Mouse (Mus musculus) kidney, embryonic 14.5 days (tissue): ENCODE data around the gene Myo9b. TPM values are rescaled to one million over a fixed set of nuclear protein-coding genes. Genes with fewer than 3 reads are reported as not detected.

Source experiments
- ATAC-seq: fragments of 200-750 bp; cut with Nextera tagmentation; 2 replicates; pipeline ENCODE4 v1.8.0; 2017; ENCODE audit warnings: moderate number of reproducible peaks, mild to moderate bottlenecking, moderate TSS enrichment, moderate library complexity; ENCODE audit not compliant: low FRiP score, low TSS enrichment
- H3K27ac ChIP-seq: fragments of 300-500 bp; sonication (generic); 2 replicates; pipeline ENCODE4 v1.5.1; 2014; ENCODE audit warnings: low read depth, mild to moderate bottlenecking, low read length, moderate library complexity, mixed read lengths
- H3K27me3 ChIP-seq: fragments of 300-500 bp; sonication (generic); 2 replicates; pipeline ENCODE4 v1.6.1; 2014; ENCODE audit warnings: mild to moderate bottlenecking, low read length; ENCODE audit not compliant: control insufficient read depth, insufficient read depth
- H3K36me3 ChIP-seq: fragments of 300-500 bp; sonication (generic); 2 replicates; pipeline ENCODE4 v1.6.1; 2014; ENCODE audit warnings: low read length, mixed read lengths; ENCODE audit not compliant: control insufficient read depth, insufficient read depth
- H3K4me1 ChIP-seq: fragments of 300-500 bp; sonication (generic); 2 replicates; pipeline ENCODE4 v1.6.1; 2014; ENCODE audit warnings: low read length, mixed read lengths; ENCODE audit not compliant: control insufficient read depth, insufficient read depth
- H3K4me2 ChIP-seq: fragments of 300-500 bp; sonication (generic); replicated peaks from 2 replicates; pipeline ENCODE4 v1.6.1; 2014; ENCODE audit warnings: low read depth, mild to moderate bottlenecking, low read length
- H3K4me3 ChIP-seq: fragments of 300-500 bp; sonication (generic); 2 replicates; pipeline ENCODE4 v1.5.1; 2014; ENCODE audit warnings: mild to moderate bottlenecking, low read length
- H3K9ac ChIP-seq: fragments of 300-500 bp; sonication (generic); 2 replicates; pipeline ENCODE4 v1.6.1; 2014; ENCODE audit warnings: low read depth, mild to moderate bottlenecking, low read length, moderate library complexity
- H3K9me3 ChIP-seq: fragments of 300-500 bp; sonication (generic); 2 replicates; pipeline ENCODE4 v1.6.1; 2016; ENCODE audit warnings: low read length; ENCODE audit not compliant: control insufficient read depth
- WGBS: fragments of 180-500 bp; shearing (Covaris S2); extraction: QIAGEN DNeasy Blood & Tissue Kit; methylation state at CpG from one replicate; pipeline ENCODE4 v1.1.7; 2014; 5-methylcytosine and 5-hydroxymethylcytosine counted together
- polyA plus RNA-seq: library from polyadenylated mRNA; unstranded; fragments of >200 nt; fragmentation: Nextera tagmentation; extraction: Ambion mirVana; gene quantifications from 2 replicates; pipeline ENCODE4 v1.2.1, GENCODE M21; 2014

Myo9b gene
- polyA plus RNA-seq, 1 experiment from 2014 or later = 23.7 TPM

DNA sequence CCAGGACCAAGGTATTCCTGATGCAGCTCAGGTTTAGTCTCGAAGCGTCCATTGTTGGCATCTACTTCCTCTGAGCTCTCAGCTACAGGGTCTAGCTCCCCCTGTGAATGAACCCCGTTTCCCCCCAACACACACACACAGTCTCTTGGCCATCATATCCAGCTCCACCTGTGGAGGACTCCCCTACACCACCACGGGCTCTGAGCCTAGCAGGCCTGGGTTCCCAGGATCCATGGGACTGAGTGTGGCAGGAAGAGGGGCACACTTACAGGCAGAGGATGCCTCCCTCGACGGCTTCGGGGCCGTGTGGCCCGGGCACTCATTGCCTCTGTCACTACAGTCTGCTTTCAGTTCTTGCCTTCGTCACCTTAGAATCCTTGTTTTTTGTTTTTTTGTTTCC is 122.6 kb downstream of the Myo9b start:
- Histone ChIP-seq H3K27ac (peak overlapping the region; percentile 55; the same call in 1 of the 2 replicates), H3K4me1 (peaks cover 6% of the 10 kb centered on the region; the same call in 1 of the 2 replicates), H3K9ac (no peak overlapping the region), H3K4me2 (peak overlapping the region; percentile 8; the same call in 1 of the 2 replicates), H3K4me3 (peak overlapping the region; percentile 12; the same call in 1 of the 2 replicates), H3K27me3 (no peaks in the 10 kb centered on the region), H3K36me3 (peaks cover 18% of the 10 kb centered on the region), H3K9me3 (no peaks in the 10 kb centered on the region)
- 82% methylated on average over 10 of the region's 10 CpGs for WGBS
- ATAC-seq = no peak

DNA sequence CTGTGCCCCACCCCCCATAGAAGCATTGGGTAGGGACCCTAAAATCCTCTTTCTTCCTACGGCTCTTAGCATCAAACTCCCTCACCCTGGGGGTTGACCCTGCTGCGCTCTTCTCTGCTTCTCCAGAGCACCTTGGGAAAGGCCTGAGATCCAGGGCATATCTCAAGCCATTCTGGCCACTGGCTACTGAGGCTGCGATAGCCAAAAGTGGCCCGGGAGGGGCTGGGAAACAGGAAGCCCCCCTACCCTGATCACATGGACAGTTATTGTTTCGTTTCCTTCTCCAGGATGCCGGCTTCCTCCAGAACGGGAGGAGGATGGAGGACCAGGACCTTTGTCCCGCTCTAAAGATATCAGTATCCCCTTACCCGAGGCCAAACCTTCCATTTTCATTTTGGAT is 123.1 kb downstream of the Myo9b start, which contains the start of gene Ushbp1:
Ushbp1 (minus strand) TSS at position 174 of the 400 bp plus-strand sequence.
- Histone ChIP-seq H3K9me3 (no peaks in the 10 kb centered on the region), H3K4me1 (peaks cover 6% of the 10 kb centered on the region; the same call in 1 of the 2 replicates), H3K27me3 (no peaks in the 10 kb centered on the region), H3K27ac (peak within 1 kb of the TSS; percentile 55), H3K9ac (peak within 1 kb of the TSS; percentile 78; the same call in 1 of the 2 replicates), H3K36me3 (peaks cover 21% of the 10 kb centered on the region), H3K4me3 (peak within 1 kb of the TSS; percentile 77), H3K4me2 (peak within 1 kb of the TSS; percentile 43)
- WGBS = 75% methylated on average over 9 of the region's 9 CpGs
- no peak for ATAC-seq

DNA sequence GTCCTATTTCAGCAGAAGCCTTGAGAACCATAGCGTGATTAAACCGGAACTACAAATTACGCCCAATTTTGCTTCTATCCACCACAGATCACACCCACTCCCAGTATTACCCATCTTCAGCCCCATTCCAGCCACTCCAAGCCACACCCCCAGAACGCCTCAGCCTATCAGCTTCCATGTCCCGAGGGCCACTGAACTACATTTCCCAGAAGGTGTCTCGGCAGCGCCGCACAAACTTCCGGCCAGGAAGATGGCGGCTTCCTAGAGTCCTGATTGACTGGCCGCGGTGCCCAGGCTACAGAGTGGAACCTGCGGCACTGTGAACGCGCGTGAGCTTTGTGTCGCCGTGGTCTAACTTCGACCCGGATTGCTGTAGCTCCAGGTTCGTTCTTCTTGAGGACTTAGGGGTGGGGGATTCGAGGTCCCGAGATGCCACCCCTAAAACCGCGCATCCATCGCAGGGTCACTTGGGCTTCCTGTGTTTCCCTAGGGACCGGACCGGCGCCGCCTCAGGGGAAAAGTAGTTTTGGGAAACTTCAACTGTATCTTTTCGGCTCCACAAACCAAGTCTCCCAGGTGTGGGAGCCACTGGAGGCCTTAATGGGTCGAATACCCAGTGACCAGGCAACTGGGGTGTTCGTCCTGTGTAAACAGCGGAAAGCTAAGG is 124.3 kb downstream of the Myo9b start, which contains the start of gene Babam1:
Babam1 (plus strand) TSS at position 223 of the 667 bp plus-strand sequence.
- H3K27ac ChIP-seq = peak within 1 kb of the TSS; percentile 44
- no peaks in the 10 kb centered on the region for H3K9me3 ChIP-seq
- peaks cover 25% of the 10 kb centered on the region for H3K36me3 ChIP-seq
- no peaks in the 10 kb centered on the region for H3K27me3 ChIP-seq
- ATAC-seq = peak; percentile 97
- peaks cover 6% of the 10 kb centered on the region; the same call in 1 of the 2 replicates for H3K4me1 ChIP-seq
- peak within 1 kb of the TSS; percentile 77 for H3K4me3 ChIP-seq
- WGBS = 1% methylated on average over 34 of the region's 34 CpGs
- H3K9ac ChIP-seq = peak within 1 kb of the TSS; percentile 78
- H3K4me2 ChIP-seq = peak within 1 kb of the TSS; percentile 89

DNA sequence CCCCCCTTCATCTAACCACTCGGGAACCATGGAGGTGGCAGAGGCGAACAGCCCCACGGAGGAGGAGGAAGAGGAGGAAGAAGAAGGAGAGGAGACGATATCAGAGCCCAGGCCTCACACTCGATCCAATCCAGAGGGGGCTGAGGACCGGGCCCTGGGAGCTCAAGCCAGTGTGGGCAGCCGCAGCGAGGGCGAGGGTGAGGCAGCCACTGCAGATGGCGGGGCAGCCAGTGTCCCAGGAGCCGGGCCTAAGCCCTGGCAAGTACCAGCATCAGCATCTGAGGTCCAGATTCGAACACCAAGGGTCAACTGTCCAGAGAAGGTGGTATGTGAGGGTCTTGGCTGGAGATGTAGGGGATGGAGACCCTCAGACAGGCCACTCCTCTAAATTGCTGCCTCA is 125.2 kb downstream of the Myo9b start:
- Histone ChIP-seq H3K4me1 (peaks cover 6% of the 10 kb centered on the region; the same call in 1 of the 2 replicates), H3K9ac (no peak overlapping the region), H3K9me3 (no peaks in the 10 kb centered on the region), H3K27me3 (no peaks in the 10 kb centered on the region), H3K4me3 (peak overlapping the region; percentile 77), H3K36me3 (peaks cover 28% of the 10 kb centered on the region), H3K27ac (no peak overlapping the region), H3K4me2 (peak overlapping the region; percentile 89)
- no peak for ATAC-seq
- 85% methylated on average over 12 of the region's 12 CpGs for WGBS

DNA sequence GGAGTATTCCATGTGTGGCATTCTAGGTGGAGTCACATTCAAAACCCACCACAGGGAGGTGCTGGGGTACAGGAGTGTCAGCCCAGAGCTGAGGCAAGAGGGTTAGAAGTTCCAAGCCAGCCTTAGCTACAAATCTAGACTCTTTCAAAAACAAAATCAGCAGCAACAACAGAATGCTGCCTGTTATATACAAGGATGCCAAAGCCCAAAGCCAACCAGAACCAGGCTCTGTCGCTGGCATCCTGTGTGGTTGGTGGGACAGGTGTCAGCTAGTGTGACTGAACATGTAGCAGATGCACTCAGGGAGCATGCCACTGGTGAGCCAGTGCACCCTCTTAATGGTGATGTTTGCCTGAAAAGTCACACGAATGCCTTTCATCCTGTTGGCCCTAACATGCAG is 128.3 kb downstream of the Myo9b start:
- Histone ChIP-seq H3K27me3 (no peaks in the 10 kb centered on the region), H3K27ac (no peak overlapping the region), H3K4me2 (no peak overlapping the region), H3K4me1 (peaks cover 13% of the 10 kb centered on the region; the same call in 1 of the 2 replicates), H3K4me3 (no peak overlapping the region), H3K9ac (no peak overlapping the region), H3K36me3 (peaks cover 31% of the 10 kb centered on the region), H3K9me3 (no peaks in the 10 kb centered on the region)
- no peak for ATAC-seq
- 90% methylated on average over 2 of the region's 2 CpGs for WGBS

DNA sequence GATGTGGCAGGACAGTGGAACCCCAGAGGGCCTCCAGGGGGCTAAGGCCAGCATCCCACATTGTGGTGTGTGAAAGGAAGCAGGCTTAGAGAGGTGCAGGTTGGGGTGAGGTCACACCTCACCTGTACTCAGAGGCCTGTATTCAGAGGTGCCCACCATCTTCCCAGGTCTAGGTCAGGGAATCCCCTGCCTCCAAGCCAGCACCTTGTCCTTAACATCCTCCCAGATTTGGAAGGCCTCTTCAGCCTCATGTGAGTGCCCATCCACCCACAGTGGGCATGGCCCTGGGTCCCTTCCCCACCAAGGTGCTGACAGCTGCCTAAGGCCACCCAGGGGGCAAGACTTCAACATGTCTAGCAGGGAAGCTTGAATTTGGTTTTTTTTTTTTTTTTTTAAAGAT is 128.9 kb downstream of the Myo9b start:
- Histone ChIP-seq H3K4me1 (peaks cover 13% of the 10 kb centered on the region; the same call in 1 of the 2 replicates), H3K36me3 (peaks cover 31% of the 10 kb centered on the region), H3K27me3 (no peaks in the 10 kb centered on the region), H3K4me2 (no peak overlapping the region), H3K9me3 (no peaks in the 10 kb centered on the region), H3K4me3 (no peak overlapping the region), H3K9ac (no peak overlapping the region), H3K27ac (no peak overlapping the region)
- no peak for ATAC-seq

DNA sequence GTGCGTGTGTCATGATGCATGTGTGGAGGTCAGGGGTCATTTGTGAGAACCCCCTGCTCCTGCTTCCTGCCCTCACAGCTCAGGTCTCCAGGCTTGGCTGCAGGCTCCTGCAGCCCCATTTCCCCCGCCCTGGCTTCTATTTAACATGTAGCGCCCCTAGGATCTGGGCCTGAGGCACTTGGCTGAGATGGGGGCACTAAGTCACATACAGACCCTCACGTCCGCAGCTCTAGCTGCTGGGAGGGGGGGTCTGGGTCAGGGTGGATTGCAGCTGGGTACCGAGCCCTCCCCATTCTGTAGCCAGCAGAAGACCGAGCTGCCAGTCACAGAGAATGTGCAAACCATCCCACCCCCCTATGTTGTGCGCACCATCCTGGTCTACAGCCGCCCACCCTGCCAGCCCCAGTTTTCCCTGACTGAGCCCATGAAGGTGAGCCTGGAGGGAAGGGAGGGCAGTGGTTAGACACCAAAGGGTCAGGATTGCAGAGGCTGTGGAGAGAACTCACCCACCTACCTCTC is 130.0 kb downstream of the Myo9b start:
- no peak overlapping the region for H3K4me2 ChIP-seq
- no peak for ATAC-seq

DNA sequence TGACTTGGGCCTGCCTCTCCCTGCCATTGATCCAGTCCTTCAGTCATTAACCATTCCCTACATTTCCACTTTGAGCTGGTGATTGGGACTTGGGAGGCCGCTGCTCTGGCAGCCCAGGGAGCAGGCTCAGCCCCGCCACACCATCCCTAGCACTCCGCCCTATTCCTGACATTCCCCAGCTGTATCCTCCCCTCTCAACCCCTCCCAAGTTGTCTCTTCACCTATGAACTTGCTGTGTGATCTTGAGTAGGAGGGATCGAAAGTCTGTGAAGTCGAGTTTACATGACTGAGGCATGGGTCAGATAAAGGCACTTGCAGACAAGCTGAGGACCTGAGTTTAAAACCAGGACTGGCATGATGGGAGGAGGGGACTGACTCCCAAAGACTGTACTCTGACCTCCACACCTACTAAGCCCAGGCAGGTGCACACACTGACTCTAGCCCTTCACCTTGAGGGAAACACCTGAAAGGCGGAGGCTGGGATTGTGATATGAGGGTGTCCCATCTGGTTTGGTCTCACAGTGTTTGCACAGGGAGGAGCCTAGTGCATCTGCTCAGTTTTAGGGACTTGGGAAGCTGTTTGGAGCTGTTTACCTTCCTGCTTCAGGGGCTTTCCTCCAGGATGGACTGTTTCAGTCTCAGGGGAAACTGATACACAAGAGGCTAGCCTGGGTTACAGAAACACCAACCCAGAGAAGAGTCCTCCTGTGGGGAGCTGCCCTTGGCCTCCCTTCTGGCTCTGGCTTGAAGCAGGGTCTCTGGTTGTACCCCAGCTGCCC is 130.8 kb downstream of the Myo9b start:
- no peak overlapping the region for H3K27ac ChIP-seq
- H3K4me1 ChIP-seq = peaks cover 15% of the 10 kb centered on the region
- H3K4me2 ChIP-seq = no peak overlapping the region
- no peak overlapping the region for H3K9ac ChIP-seq
- no peaks in the 10 kb centered on the region for H3K9me3 ChIP-seq
- ATAC-seq = no peak
- H3K27me3 ChIP-seq = no peaks in the 10 kb centered on the region
- peaks cover 42% of the 10 kb centered on the region for H3K36me3 ChIP-seq
- H3K4me3 ChIP-seq = no peak overlapping the region
- WGBS = 76% methylated on average over 6 of the region's 6 CpGs

More for the DNA sequence above, 130.0 kb downstream of the Myo9b start:
- H3K36me3 ChIP-seq = peaks cover 36% of the 10 kb centered on the region
- 84% methylated on average over 9 of the region's 9 CpGs for WGBS
- no peak overlapping the region for H3K9ac ChIP-seq
- H3K27ac ChIP-seq = no peak overlapping the region
- H3K9me3 ChIP-seq = no peaks in the 10 kb centered on the region
- H3K4me1 ChIP-seq = peaks cover 18% of the 10 kb centered on the region
- no peaks in the 10 kb centered on the region for H3K27me3 ChIP-seq
- no peak overlapping the region for H3K4me3 ChIP-seq
